Mouse (Mus musculus) hindbrain, embryonic 10.5 days (tissue): ENCODE results near the gene Ipo5. TPM values are rescaled to one million over a fixed set of nuclear protein-coding genes. Genes with fewer than 3 reads are reported as not detected.

Experiments used
- DNase-seq: peaks from one replicate; pipeline ENCODE4 v3.0.0-alpha.2; 2017; ENCODE audit warnings: low spot score
- H3K27ac ChIP-seq: fragments of 300-500 bp; sonication (generic); 2 replicates; pipeline ENCODE4 v1.5.1; 2016; ENCODE audit warnings: mild to moderate bottlenecking, moderate library complexity
- H3K27me3 ChIP-seq: fragments of 300-500 bp; sonication (generic); 2 replicates; pipeline ENCODE4 v1.6.1; 2016; ENCODE audit warnings: mild to moderate bottlenecking; ENCODE audit not compliant: poor library complexity, insufficient read depth, severe bottlenecking
- H3K36me3 ChIP-seq: fragments of 300-500 bp; sonication (generic); 2 replicates; pipeline ENCODE4 v1.6.1; 2016; ENCODE audit warnings: mild to moderate bottlenecking, moderate library complexity
- H3K4me1 ChIP-seq: fragments of 300-500 bp; sonication (generic); replicated peaks from 2 replicates; pipeline ENCODE4 v1.6.1; 2016; ENCODE audit warnings: mild to moderate bottlenecking
- H3K4me3 ChIP-seq: fragments of 300-500 bp; sonication (generic); 2 replicates; pipeline ENCODE4 v1.5.1; 2016; ENCODE audit warnings: mild to moderate bottlenecking, moderate library complexity
- H3K9me3 ChIP-seq: fragments of 300-500 bp; sonication (generic); 2 replicates; pipeline ENCODE4 v1.6.1; 2016; ENCODE audit warnings: mild to moderate bottlenecking, moderate library complexity
- WGBS: fragments of 180-500 bp; shearing (Covaris S2); methylation state at CpG from one replicate; pipeline ENCODE4 v1.1.7; 2016; 5-methylcytosine and 5-hydroxymethylcytosine counted together
- polyA plus RNA-seq: library from polyadenylated mRNA; unstranded; fragments of >200 nt; fragmentation: Nextera tagmentation; extraction: Ambion mirVana; gene quantifications from 2 replicates; pipeline ENCODE4 v1.2.1, GENCODE M21; 2016

The Ipo5 gene
- 105 and 132 TPM in 2 replicates for polyA plus RNA-seq

GRCm38 (mm10) chr14:120910733-120911324 lies at the start of gene Ipo5:
Gene Ipo5 (plus strand): TSS chr14:120911224.
- H3K27ac ChIP-seq, result peak within 1 kb of the TSS; percentile 95
- peak; percentile 97 for DNase-seq
- no peaks in the 10 kb centered on the region for H3K9me3 ChIP-seq
- peaks cover 9% of the 10 kb centered on the region; the same call in 1 of the 2 replicates for H3K36me3 ChIP-seq
- no peaks in the 10 kb centered on the region for H3K27me3 ChIP-seq
- H3K4me1 ChIP-seq, result peaks cover 29% of the 10 kb centered on the region
- H3K4me3 ChIP-seq, result peak within 1 kb of the TSS; percentile 85
- under 1% methylated on average over 79 of the region's 83 CpGs for WGBS

- no peaks in the 10 kb centered on the region for H3K4me1 ChIP-seq
- no peaks in the 10 kb centered on the region for H3K27me3 ChIP-seq
- peaks cover 11% of the 10 kb centered on the region for H3K9me3 ChIP-seq
- H3K27ac ChIP-seq, result no peak overlapping the region
- DNase-seq, result no peak
- WGBS, result 91% methylated on average over 3 of the region's 3 CpGs
- no peaks in the 10 kb centered on the region for H3K36me3 ChIP-seq
- no peak overlapping the region for H3K4me3 ChIP-seq
These were observed 47.8 kb upstream of the Ipo5 start for GRCm38 (mm10) chr14:120863205-120863604.

- Histone ChIP-seq H3K9me3 (0 out of 2 replicates have a peak, but pooled peaks cover 3% of the 10 kb centered on the region), H3K27ac (no peak overlapping the region), H3K27me3 (no peaks in the 10 kb centered on the region), H3K4me3 (no peak overlapping the region), H3K4me1 (no peaks in the 10 kb centered on the region), H3K36me3 (no peaks in the 10 kb centered on the region)
- WGBS, result 85% methylated on average over 4 of the region's 4 CpGs
- DNase-seq, result no peak
These were observed 46.1 kb upstream of the Ipo5 start for GRCm38 (mm10) chr14:120864896-120865295.

DNA sequence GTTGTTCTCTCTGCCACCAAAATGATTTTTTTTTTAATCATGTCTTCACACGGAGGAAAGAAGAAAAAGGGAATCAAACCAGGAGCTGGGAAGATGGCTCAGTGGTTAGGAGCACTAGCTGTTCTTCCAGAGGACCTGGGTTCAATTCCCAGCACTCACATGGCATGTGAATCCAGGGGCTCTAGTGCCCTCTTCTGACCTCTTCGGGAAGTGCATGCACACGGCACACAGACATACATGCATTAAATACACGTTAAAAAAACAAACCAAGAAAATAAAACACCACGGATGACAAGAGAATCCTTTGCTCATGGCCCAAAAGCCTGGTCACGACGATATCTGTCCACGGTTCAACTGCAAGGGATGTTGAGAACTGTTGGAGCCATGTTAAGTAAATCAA lies 44.5 kb upstream of the Ipo5 start:
- 0 out of 2 replicates have a peak, but pooled peaks cover 3% of the 10 kb centered on the region for H3K9me3 ChIP-seq
- DNase-seq, result no peak
- H3K4me3 ChIP-seq, result no peak overlapping the region
- no peak overlapping the region for H3K27ac ChIP-seq
- no peaks in the 10 kb centered on the region for H3K27me3 ChIP-seq
- WGBS, result 89% methylated on average over 8 of the region's 8 CpGs
- H3K36me3 ChIP-seq, result no peaks in the 10 kb centered on the region
- no peaks in the 10 kb centered on the region; the same call in 1 of the 2 replicates for H3K4me1 ChIP-seq

GRCm38 (mm10) chr14:120867121-120867520 lies 43.9 kb upstream of the Ipo5 start:
- DNase-seq, result no peak
- Histone ChIP-seq H3K9me3 (0 out of 2 replicates have a peak, but pooled peaks cover 3% of the 10 kb centered on the region), H3K27me3 (no peaks in the 10 kb centered on the region), H3K4me3 (no peak overlapping the region), H3K27ac (no peak overlapping the region), H3K36me3 (no peaks in the 10 kb centered on the region), H3K4me1 (no peaks in the 10 kb centered on the region; the same call in 1 of the 2 replicates)
- 92% methylated on average over 5 of the region's 5 CpGs for WGBS

GRCm38 (mm10) chr14:120868494-120868893 lies 42.5 kb upstream of the Ipo5 start:
- no peaks in the 10 kb centered on the region for H3K36me3 ChIP-seq
- H3K27ac ChIP-seq, result no peak overlapping the region
- H3K9me3 ChIP-seq, result no peaks in the 10 kb centered on the region
- no peaks in the 10 kb centered on the region; the same call in 1 of the 2 replicates for H3K4me1 ChIP-seq
- 80% methylated on average over 8 of the region's 8 CpGs for WGBS
- no peak for DNase-seq
- no peak overlapping the region for H3K4me3 ChIP-seq
- no peaks in the 10 kb centered on the region for H3K27me3 ChIP-seq

GRCm38 (mm10) chr14:120870736-120871135 lies 40.3 kb upstream of the Ipo5 start:
- Histone ChIP-seq H3K4me3 (no peak overlapping the region), H3K36me3 (no peaks in the 10 kb centered on the region), H3K27me3 (no peaks in the 10 kb centered on the region), H3K9me3 (no peaks in the 10 kb centered on the region), H3K27ac (no peak overlapping the region), H3K4me1 (no peaks in the 10 kb centered on the region; the same call in 1 of the 2 replicates)
- DNase-seq, result no peak
- WGBS, result 76% methylated on average over 5 of the region's 5 CpGs

DNA sequence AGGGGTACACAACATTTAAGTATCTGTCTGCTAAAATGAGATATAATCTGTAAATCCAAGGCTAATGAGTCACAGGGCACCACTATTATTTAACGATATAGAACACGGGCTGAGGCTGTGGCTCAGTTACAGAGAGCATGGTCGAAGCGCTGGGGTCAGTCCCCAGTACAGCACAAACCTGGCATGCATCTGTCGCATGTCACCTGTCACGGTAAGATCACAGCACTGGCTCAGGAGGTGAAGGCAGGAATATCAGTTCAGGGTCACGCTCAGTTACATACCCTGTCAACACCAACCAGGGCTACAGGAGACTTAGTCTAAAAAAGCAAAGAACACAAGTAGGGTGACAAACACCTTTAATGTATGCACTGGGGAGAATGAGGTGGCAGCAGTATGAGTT lies 36.6 kb upstream of the Ipo5 start:
- Histone ChIP-seq H3K4me1 (peaks cover 9% of the 10 kb centered on the region), H3K4me3 (no peak overlapping the region), H3K9me3 (no peaks in the 10 kb centered on the region), H3K27me3 (no peaks in the 10 kb centered on the region), H3K27ac (no peak overlapping the region), H3K36me3 (no peaks in the 10 kb centered on the region)
- 93% methylated on average over 7 of the region's 7 CpGs for WGBS
- no peak for DNase-seq

- H3K9me3 ChIP-seq, result no peaks in the 10 kb centered on the region
- no peaks in the 10 kb centered on the region for H3K36me3 ChIP-seq
- WGBS, result 74% methylated on average over 9 of the region's 9 CpGs
- no peaks in the 10 kb centered on the region for H3K27me3 ChIP-seq
- no peak for DNase-seq
- H3K27ac ChIP-seq, result no peak overlapping the region
- peaks cover 13% of the 10 kb centered on the region for H3K4me1 ChIP-seq
- no peak overlapping the region for H3K4me3 ChIP-seq
These were observed 35.9 kb upstream of the Ipo5 start for GRCm38 (mm10) chr14:120875144-120875543.

GRCm38 (mm10) chr14:120875811-120876388 lies 35.1 kb upstream of the Ipo5 start:
- Histone ChIP-seq H3K27me3 (no peaks in the 10 kb centered on the region), H3K36me3 (no peaks in the 10 kb centered on the region), H3K9me3 (no peaks in the 10 kb centered on the region), H3K4me1 (peaks cover 13% of the 10 kb centered on the region), H3K4me3 (no peak overlapping the region), H3K27ac (no peak overlapping the region)
- 85% methylated on average over 16 of the region's 16 CpGs for WGBS
- no peak for DNase-seq

DNA sequence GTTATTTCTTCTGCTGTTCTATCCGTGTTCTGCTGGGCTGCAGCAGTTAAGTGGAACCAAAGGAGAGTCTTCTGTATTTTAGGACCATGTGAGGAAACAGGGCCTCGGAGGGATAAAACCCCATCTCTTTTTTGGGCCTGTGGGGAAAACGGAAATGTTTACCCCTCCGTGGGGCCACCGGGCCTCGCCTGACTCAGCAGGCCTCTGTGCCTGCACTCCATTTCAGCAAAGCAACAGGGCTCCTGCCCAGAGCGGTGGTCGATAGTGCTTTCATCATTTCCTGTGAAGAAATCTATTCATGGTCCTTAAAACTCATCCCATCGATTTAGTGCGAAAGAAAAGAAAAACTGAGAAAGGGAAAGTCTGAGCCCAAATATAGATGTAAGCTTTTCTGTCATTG lies 33.9 kb upstream of the Ipo5 start:
- Histone ChIP-seq H3K36me3 (no peaks in the 10 kb centered on the region), H3K9me3 (no peaks in the 10 kb centered on the region), H3K4me3 (no peak overlapping the region), H3K4me1 (peaks cover 13% of the 10 kb centered on the region), H3K27ac (no peak overlapping the region), H3K27me3 (no peaks in the 10 kb centered on the region)
- 79% methylated on average over 10 of the region's 10 CpGs for WGBS
- DNase-seq, result no peak

- no peaks in the 10 kb centered on the region for H3K9me3 ChIP-seq
- peak overlapping the region; percentile 78 for H3K27ac ChIP-seq
- no peaks in the 10 kb centered on the region for H3K27me3 ChIP-seq
- H3K4me1 ChIP-seq, result peaks cover 13% of the 10 kb centered on the region
- WGBS, result 82% methylated on average over 2 of the region's 2 CpGs
- H3K4me3 ChIP-seq, result no peak overlapping the region
- DNase-seq, result no peak
- no peaks in the 10 kb centered on the region for H3K36me3 ChIP-seq
These were observed 32.0 kb upstream of the Ipo5 start for GRCm38 (mm10) chr14:120879026-120879425.

- peaks cover 13% of the 10 kb centered on the region for H3K4me1 ChIP-seq
- 64% methylated on average over 3 of the region's 5 CpGs for WGBS
- H3K4me3 ChIP-seq, result no peak overlapping the region
- H3K27me3 ChIP-seq, result no peaks in the 10 kb centered on the region
- no peak overlapping the region for H3K27ac ChIP-seq
- H3K36me3 ChIP-seq, result no peaks in the 10 kb centered on the region
- no peaks in the 10 kb centered on the region for H3K9me3 ChIP-seq
- no peak for DNase-seq
These were observed 30.4 kb upstream of the Ipo5 start for GRCm38 (mm10) chr14:120880601-120881000.
